ENCODE assay signal across 12 mouse cellular contexts in genomic region chr12:119325400-119325799, GRCm38 (mm10). TPM values are rescaled to one million over a fixed set of nuclear protein-coding genes. Genes with fewer than 3 reads are reported as not detected.
DNase-seq lines count a peak whose midpoint lies in the region; ATAC-seq lines count a peak whose summit lies in the region.
"Had no signal": no experiment of that assay in that cellular context is flagged by ENCODE, and none has a peak within 500 bp of the region (broad histone marks: within the 10 kb centered on the region; RNA-seq: fewer than 3 reads in every experiment).

No protein-coding gene starts in this region.

- peak; percentile 11 for DNase-seq in embryonic facial prominence, embryonic 11.5 days (ENCODE audit: low spot score)
- no peak for DNase-seq in embryonic facial prominence, embryonic 10.5 days (ENCODE audit: low spot score)
- peak; percentile 11 to 16 for DNase-seq in left cerebral cortex, postnatal 14 days (ENCODE audit: low spot score in 2 of 2)
- no peak for DNase-seq in left cerebral cortex, adult 11 months (ENCODE audit: low spot score)
- no peak for DNase-seq in cerebellum, adult 11-12 months
- no peak for DNase-seq in gastrocnemius, postnatal 25 days

- H3K36me3 ChIP-seq in embryonic facial prominence, embryonic 11.5 days (replicated peaks; ENCODE audit: control insufficient read depth, insufficient read depth, low read depth, low read length), result no peaks in the 10 kb centered on the region
- H3K36me3 ChIP-seq in embryonic facial prominence, embryonic 10.5 days (replicated peaks), result no peaks in the 10 kb centered on the region
- H3K36me3 ChIP-seq: embryonic facial prominence, embryonic 15.5 days; hindbrain, embryonic 10.5 days had no signal

- no peak overlapping the region for H3K4me3 ChIP-seq in embryonic facial prominence, embryonic 11.5 days (ENCODE audit: low read depth, low read length)
- no peak overlapping the region for H3K4me3 ChIP-seq in embryonic facial prominence, embryonic 10.5 days
- H3K4me3 ChIP-seq: embryonic facial prominence, embryonic 15.5 days; hindbrain, embryonic 10.5 days; megakaryocyte, embryonic 14.5 days had no signal

- no peak for ATAC-seq in embryonic facial prominence, embryonic 11.5 days (replicated peaks; ENCODE audit: insufficient number of reproducible peaks, low FRiP score, low TSS enrichment, low read depth)
- peak; percentile 73 for ATAC-seq in CD4-positive, CD25-positive, alpha-beta regulatory T cell, adult 4 months
- ATAC-seq in granulocyte monocyte progenitor cell, adult 5-6 weeks (replicated peaks; ENCODE audit: poor library complexity, severe bottlenecking), result peak; percentile 56

- H3K9me3 ChIP-seq in embryonic facial prominence, embryonic 11.5 days (replicated peaks; ENCODE audit: control insufficient read depth, low read length), result no peaks in the 10 kb centered on the region
- H3K9me3 ChIP-seq in embryonic facial prominence, embryonic 10.5 days, result no peaks in the 10 kb centered on the region
- H3K9me3 ChIP-seq: embryonic facial prominence, embryonic 15.5 days; hindbrain, embryonic 10.5 days; megakaryocyte, embryonic 14.5 days had no signal

- H3K27me3 ChIP-seq in embryonic facial prominence, embryonic 11.5 days (ENCODE audit: control insufficient read depth, insufficient read depth, low read length), result no peaks in the 10 kb centered on the region
- H3K27me3 ChIP-seq in embryonic facial prominence, embryonic 10.5 days (replicated peaks; ENCODE audit: low read depth, poor library complexity, severe bottlenecking), result no peaks in the 10 kb centered on the region; the same call in 1 of the 2 replicates
- H3K27me3 ChIP-seq: embryonic facial prominence, embryonic 15.5 days; megakaryocyte, embryonic 14.5 days had no signal

- intact Hi-C loops in left cerebral cortex, postnatal 14 days (cut with DNase I), result loop anchor here (5.0 to 10.0 kb wide), 2 partner anchors 158 to 341 kb away; no protein-coding TSS in a partner anchor

- no peak overlapping the region for H3K9ac ChIP-seq in embryonic facial prominence, embryonic 11.5 days (replicated peaks; ENCODE audit: low read length)
- H3K9ac ChIP-seq: embryonic facial prominence, embryonic 15.5 days had no signal

- no peak overlapping the region for H3K4me2 ChIP-seq in embryonic facial prominence, embryonic 11.5 days (ENCODE audit: low read depth, low read length)
- H3K4me2 ChIP-seq: embryonic facial prominence, embryonic 15.5 days had no signal

- no peaks in the 10 kb centered on the region for H3K4me1 ChIP-seq in embryonic facial prominence, embryonic 11.5 days (ENCODE audit: control insufficient read depth, insufficient read depth, low read length)
- H3K4me1 ChIP-seq in embryonic facial prominence, embryonic 10.5 days, result no peaks in the 10 kb centered on the region
- H3K4me1 ChIP-seq: embryonic facial prominence, embryonic 15.5 days; hindbrain, embryonic 10.5 days; megakaryocyte, embryonic 14.5 days had no signal

- H3K27ac ChIP-seq in embryonic facial prominence, embryonic 11.5 days (replicated peaks; ENCODE audit: low read depth, low read length), result no peak overlapping the region
- no peak overlapping the region for H3K27ac ChIP-seq in embryonic facial prominence, embryonic 10.5 days (replicated peaks)
- H3K27ac ChIP-seq: embryonic facial prominence, embryonic 15.5 days; hindbrain, embryonic 10.5 days had no signal

RNA-seq across cellular contexts. Expression of gene Macc1, which starts 11.3 kb away (rescaled TPM):
- polyA plus RNA-seq in embryonic facial prominence, embryonic 11.5 days (2014; fragmentation: Nextera tagmentation; extraction: Ambion mirVana), result 0.81 and 1.1 TPM in 2 replicates
- 0.75 and 0.77 TPM in 2 replicates for polyA plus RNA-seq in embryonic facial prominence, embryonic 10.5 days (2016; fragmentation: Nextera tagmentation; extraction: Ambion mirVana)
- under 1 TPM in 1 of 2 experiments, not detected in 1; 0.15 TPM for total RNA-seq in left cerebral cortex, postnatal 14 days (2021)
- polyA plus RNA-seq in CD4-positive, CD25-positive, alpha-beta regulatory T cell, adult 4 months (2017; shearing (Covaris generic)), result not detected
- not detected in 2 replicates for total RNA-seq in granulocyte monocyte progenitor cell, adult 5-6 weeks (2014; fragmentation: Nextera tagmentation)
- not detected in 2 replicates for total RNA-seq in granulocyte monocyte progenitor cell, adult 5-6 weeks (2017)
- total RNA-seq in gastrocnemius, postnatal 25 days (2021), result not detected
- total RNA-seq: gastrocnemius, postnatal 4 days had no signal

Comparison
In these comparisons a context has a peak if more than half of its experiments do, and no peak if none do; other contexts are left out.
1. DNase-seq: peak in embryonic facial prominence, embryonic 11.5 days (single experiment) and left cerebral cortex, postnatal 14 days (2 of 2); none in embryonic facial prominence, embryonic 10.5 days (single experiment), left cerebral cortex, adult 11 months (single experiment), cerebellum, adult 11-12 months (single experiment) and gastrocnemius, postnatal 25 days (single experiment).